Mouse (Mus musculus) forebrain, embryonic 14.5 days (tissue): ENCODE results near the gene Ywhag. TPM values are rescaled to one million over a fixed set of nuclear protein-coding genes. Genes with fewer than 3 reads are reported as not detected.

Experiments
- ATAC-seq: fragments of 200-750 bp; cut with Nextera tagmentation; 2 replicates; pipeline ENCODE4 v1.8.0; 2017; ENCODE audit warnings: mild to moderate bottlenecking, moderate library complexity
- DNase-seq: peaks from one replicate; pipeline ENCODE4 v3.0.0-alpha.2; 2015; ENCODE audit warnings: low spot score
- H3K27ac ChIP-seq: fragments of 300-500 bp; sonication (generic); 2 replicates; pipeline ENCODE4 v1.5.1; 2014; ENCODE audit warnings: low read depth, mild to moderate bottlenecking, control low read depth, low read length, moderate library complexity
- H3K27me3 ChIP-seq: fragments of 300-500 bp; sonication (generic); replicated peaks from 2 replicates; pipeline ENCODE4 v1.6.1; 2014; ENCODE audit warnings: low read length, control low read depth, mixed read lengths; ENCODE audit not compliant: control insufficient read depth, insufficient read depth
- H3K36me3 ChIP-seq: fragments of 300-500 bp; sonication (generic); 2 replicates; pipeline ENCODE4 v1.6.1; 2014; ENCODE audit warnings: low read length, control low read depth; ENCODE audit not compliant: control insufficient read depth, insufficient read depth
- H3K4me1 ChIP-seq: fragments of 300-500 bp; sonication (generic); 2 replicates; pipeline ENCODE4 v1.6.1; 2014; ENCODE audit warnings: antibody characterized with exemption, low read length, control low read depth; ENCODE audit not compliant: control insufficient read depth, insufficient read depth
- H3K4me2 ChIP-seq: fragments of 300-500 bp; sonication (generic); 2 replicates; pipeline ENCODE4 v1.6.1; 2014; ENCODE audit warnings: mild to moderate bottlenecking, control low read depth, low read length
- H3K4me3 ChIP-seq: fragments of 300-500 bp; sonication (generic); 2 replicates; pipeline ENCODE4 v1.5.1; 2014; ENCODE audit warnings: low read depth, low read length, control low read depth
- H3K9ac ChIP-seq: fragments of 300-500 bp; sonication (generic); 2 replicates; pipeline ENCODE4 v1.6.1; 2014; ENCODE audit warnings: mild to moderate bottlenecking, low read length, control low read depth, moderate library complexity
- H3K9me3 ChIP-seq: fragments of 300-500 bp; sonication (generic); replicated peaks from 2 replicates; pipeline ENCODE4 v1.6.1; 2016; ENCODE audit warnings: low read length, control low read depth, mixed read lengths; ENCODE audit not compliant: control insufficient read depth
- WGBS: fragments of 180-500 bp; shearing (Covaris S2); extraction: QIAGEN DNeasy Blood & Tissue Kit; methylation state at CpG from one replicate; pipeline ENCODE4 v1.1.7; 2014; 5-methylcytosine and 5-hydroxymethylcytosine counted together
- polyA plus RNA-seq: library from polyadenylated mRNA; unstranded; fragments of >200 nt; fragmentation: Nextera tagmentation; extraction: Ambion mirVana; gene quantifications from 2 replicates; pipeline ENCODE4 v1.2.1, GENCODE M21; 2014

Ywhag gene
- polyA plus RNA-seq, 1 experiment from 2014 or later, result 361 TPM

GRCm38 (mm10) chr5:135942710-135943109 is 8.3 kb upstream of the Ywhag start:
- no peak overlapping the region for H3K4me3 ChIP-seq
- DNase-seq (no peak), ATAC-seq (no peak)
- H3K4me1 ChIP-seq, result peaks cover 5% of the 10 kb centered on the region; the same call in 1 of the 2 replicates
- H3K27ac ChIP-seq, result no peak overlapping the region
- no peaks in the 10 kb centered on the region for H3K36me3 ChIP-seq
- H3K9ac ChIP-seq, result no peak overlapping the region
- no peak overlapping the region for H3K4me2 ChIP-seq
- WGBS, result 67% methylated on average over 6 of the region's 6 CpGs
- no peaks in the 10 kb centered on the region for H3K27me3 ChIP-seq
- no peaks in the 10 kb centered on the region for H3K9me3 ChIP-seq

- no peak overlapping the region for H3K27ac ChIP-seq
- H3K4me2 ChIP-seq, result no peak overlapping the region
- no peak overlapping the region for H3K9ac ChIP-seq
- H3K4me1 ChIP-seq, result no peaks in the 10 kb centered on the region
- 75% methylated on average over 5 of the region's 5 CpGs for WGBS
- no peaks in the 10 kb centered on the region for H3K36me3 ChIP-seq
- no peak overlapping the region for H3K4me3 ChIP-seq
- ATAC-seq (no peak), DNase-seq (no peak)
- H3K27me3 ChIP-seq, result no peaks in the 10 kb centered on the region
- no peaks in the 10 kb centered on the region for H3K9me3 ChIP-seq
Measured at GRCm38 (mm10) chr5:135940587-135940986, 6.2 kb upstream of the Ywhag start.

- H3K9ac ChIP-seq, result no peak overlapping the region
- DNase-seq (no peak), ATAC-seq (no peak)
- no peak overlapping the region for H3K4me2 ChIP-seq
- peaks cover 17% of the 10 kb centered on the region for H3K36me3 ChIP-seq
- H3K4me3 ChIP-seq, result no peak overlapping the region
- H3K27ac ChIP-seq, result no peak overlapping the region
- H3K27me3 ChIP-seq, result no peaks in the 10 kb centered on the region
- peaks cover 17% of the 10 kb centered on the region for H3K4me1 ChIP-seq
- 86% methylated on average over 6 of the region's 6 CpGs for WGBS
- H3K9me3 ChIP-seq, result no peaks in the 10 kb centered on the region
Measured at GRCm38 (mm10) chr5:135935641-135936190, 1.3 kb upstream of the Ywhag start.

- H3K27me3 ChIP-seq, result no peaks in the 10 kb centered on the region
- peaks cover 22% of the 10 kb centered on the region for H3K36me3 ChIP-seq
- H3K9ac ChIP-seq, result peak overlapping the region; percentile 35; the same call in 1 of the 2 replicates
- H3K27ac ChIP-seq, result peak overlapping the region; percentile 98
- no peak; the same call in none of the 2 replicates for ATAC-seq
- H3K4me3 ChIP-seq, result peak overlapping the region; percentile 93; the same call in 1 of the 2 replicates
- H3K9me3 ChIP-seq, result no peaks in the 10 kb centered on the region
- peak overlapping the region; percentile 64 for H3K4me2 ChIP-seq
- peaks cover 18% of the 10 kb centered on the region for H3K4me1 ChIP-seq
- 54% methylated on average over 7 of the region's 7 CpGs for WGBS
- no peak for DNase-seq
Measured at GRCm38 (mm10) chr5:135935176-135935523, 734 bp upstream of the Ywhag start.

GRCm38 (mm10) chr5:135933900-135934441 is 445 bp downstream of the Ywhag start:
- Histone ChIP-seq H3K36me3 (peaks cover 34% of the 10 kb centered on the region), H3K27ac (peak overlapping the region; percentile 98), H3K4me3 (peak overlapping the region; percentile 93), H3K27me3 (no peaks in the 10 kb centered on the region), H3K9ac (peak overlapping the region; percentile 94), H3K4me2 (peak overlapping the region; percentile 64), H3K4me1 (peaks cover 18% of the 10 kb centered on the region), H3K9me3 (no peaks in the 10 kb centered on the region)
- peak; percentile 74 for DNase-seq
- ATAC-seq, result peak; percentile 66
- WGBS, result 0% methylated on average over 31 of the region's 35 CpGs

GRCm38 (mm10) chr5:135933222-135933899 is 1.1 kb downstream of the Ywhag start:
- DNase-seq (peak; percentile 63), ATAC-seq (no peak)
- H3K9me3 ChIP-seq, result no peaks in the 10 kb centered on the region
- H3K27me3 ChIP-seq, result no peaks in the 10 kb centered on the region
- peak overlapping the region; percentile 98 for H3K27ac ChIP-seq
- H3K4me1 ChIP-seq, result peaks cover 18% of the 10 kb centered on the region
- peak overlapping the region; percentile 64 for H3K4me2 ChIP-seq
- H3K4me3 ChIP-seq, result peak overlapping the region; percentile 93
- peaks cover 38% of the 10 kb centered on the region for H3K36me3 ChIP-seq
- 10% methylated on average over 12 of the region's 12 CpGs for WGBS
- H3K9ac ChIP-seq, result peak overlapping the region; percentile 94

- WGBS, result 66% methylated on average over 2 of the region's 2 CpGs
- Histone ChIP-seq H3K4me3 (peak overlapping the region; percentile 93), H3K36me3 (peaks cover 45% of the 10 kb centered on the region), H3K4me2 (peak overlapping the region; percentile 64), H3K27ac (no peak overlapping the region), H3K27me3 (no peaks in the 10 kb centered on the region), H3K9me3 (no peaks in the 10 kb centered on the region), H3K9ac (peak overlapping the region; percentile 55), H3K4me1 (peaks cover 18% of the 10 kb centered on the region)
- ATAC-seq, result no peak
- DNase-seq, result peak; percentile 54
Measured at GRCm38 (mm10) chr5:135932359-135932758, 2.1 kb downstream of the Ywhag start.

GRCm38 (mm10) chr5:135931526-135931925 is 2.9 kb downstream of the Ywhag start:
- no peaks in the 10 kb centered on the region for H3K27me3 ChIP-seq
- DNase-seq (no peak), ATAC-seq (no peak)
- no peak overlapping the region for H3K9ac ChIP-seq
- H3K4me1 ChIP-seq, result peaks cover 18% of the 10 kb centered on the region
- H3K4me3 ChIP-seq, result no peak overlapping the region
- no peak overlapping the region for H3K27ac ChIP-seq
- peak overlapping the region; percentile 64 for H3K4me2 ChIP-seq
- 93% methylated on average over 9 of the region's 9 CpGs for WGBS
- peaks cover 52% of the 10 kb centered on the region for H3K36me3 ChIP-seq
- no peaks in the 10 kb centered on the region for H3K9me3 ChIP-seq
